Mouse (Mus musculus): ENCODE data around the gene Hspa1l. TPM values are rescaled to one million over a fixed set of nuclear protein-coding genes. Genes with fewer than 3 reads are reported as not detected.
"Not testable (repeated sequence)": the region's sequence is repeated elsewhere in the genome, so short reads cannot be mapped to it uniquely, and the experiment has no call there.

Gene Hspa1l
- polyA plus RNA-seq, 1 experiment from 2014 or later = 0.46 TPM

GRCm38 (mm10) chr17:34953258-34953657 lies 19.2 kb upstream of the Hspa1l start:
- Histone ChIP-seq H3K4me3 (peak overlapping the region; percentile 88; the same call in 1 of the 2 replicates), H3K27ac (no peak overlapping the region), H3K27me3 (peaks cover 19% of the 10 kb centered on the region), H3K4me1 (peaks cover 15% of the 10 kb centered on the region), H3K36me3 (peaks cover 20% of the 10 kb centered on the region), H3K9ac (no peak overlapping the region), H3K9me3 (no peaks in the 10 kb centered on the region), H3K4me2 (peak overlapping the region; percentile 66; the same call in 1 of the 2 replicates)
- 89% methylated on average over 3 of the region's 3 CpGs for WGBS
- ATAC-seq (ENCODE audit: insufficient number of reproducible peaks, low FRiP score, low TSS enrichment, low read depth) = no peak

GRCm38 (mm10) chr17:34953904-34954303 lies 18.6 kb upstream of the Hspa1l start:
- peaks cover 15% of the 10 kb centered on the region for H3K4me1 ChIP-seq
- no peak overlapping the region for H3K4me2 ChIP-seq
- ATAC-seq (ENCODE audit: insufficient number of reproducible peaks, low FRiP score, low TSS enrichment, low read depth) = no peak
- H3K9me3 ChIP-seq = no peaks in the 10 kb centered on the region
- H3K36me3 ChIP-seq = peaks cover 20% of the 10 kb centered on the region
- peaks cover 19% of the 10 kb centered on the region for H3K27me3 ChIP-seq
- H3K27ac ChIP-seq = no peak overlapping the region
- WGBS = 79% methylated on average over 4 of the region's 4 CpGs
- no peak overlapping the region for H3K4me3 ChIP-seq
- H3K9ac ChIP-seq = no peak overlapping the region

GRCm38 (mm10) chr17:34954831-34955230 lies 17.7 kb upstream of the Hspa1l start:
- Histone ChIP-seq H3K9ac (no peak overlapping the region), H3K4me2 (no peak overlapping the region), H3K27ac (no peak overlapping the region), H3K4me1 (peaks cover 15% of the 10 kb centered on the region), H3K36me3 (peaks cover 14% of the 10 kb centered on the region), H3K9me3 (no peaks in the 10 kb centered on the region), H3K4me3 (no peak overlapping the region), H3K27me3 (peaks cover 19% of the 10 kb centered on the region)
- 66% methylated on average over 4 of the region's 4 CpGs for whole genome bisulfite sequencing
- no peak for ATAC-seq (ENCODE audit: insufficient number of reproducible peaks, low FRiP score, low TSS enrichment, low read depth)

- WGBS = 78% methylated on average over 3 of the region's 3 CpGs
- Histone ChIP-seq H3K9ac (no peak overlapping the region), H3K9me3 (no peaks in the 10 kb centered on the region), H3K4me3 (no peak overlapping the region), H3K36me3 (peaks cover 4% of the 10 kb centered on the region; the same call in 1 of the 2 replicates), H3K4me1 (peaks cover 11% of the 10 kb centered on the region), H3K4me2 (no peak overlapping the region; the same call in 1 of the 2 replicates), H3K27me3 (peaks cover 19% of the 10 kb centered on the region), H3K27ac (no peak overlapping the region)
- no peak for ATAC-seq (ENCODE audit: insufficient number of reproducible peaks, low FRiP score, low TSS enrichment, low read depth)
Measured at GRCm38 (mm10) chr17:34955884-34956283, 16.6 kb upstream of the Hspa1l start.

GRCm38 (mm10) chr17:34956340-34956739 lies 16.2 kb upstream of the Hspa1l start:
- Histone ChIP-seq H3K4me3 (no peak overlapping the region), H3K27me3 (peaks cover 19% of the 10 kb centered on the region), H3K9ac (no peak overlapping the region), H3K9me3 (no peaks in the 10 kb centered on the region), H3K4me1 (peaks cover 7% of the 10 kb centered on the region), H3K36me3 (no peaks in the 10 kb centered on the region), H3K27ac (no peak overlapping the region), H3K4me2 (no peak overlapping the region; the same call in 1 of the 2 replicates)
- no peak for ATAC-seq (ENCODE audit: insufficient number of reproducible peaks, low FRiP score, low TSS enrichment, low read depth)
- WGBS = 37% methylated on average over 1 of the region's 1 CpGs

- H3K36me3 ChIP-seq; ATAC-seq (ENCODE audit: insufficient number of reproducible peaks, low FRiP score, low TSS enrichment, low read depth); H3K9ac ChIP-seq; H3K4me1 ChIP-seq; H3K4me2 ChIP-seq; H3K9me3 ChIP-seq; H3K4me3 ChIP-seq; H3K27ac ChIP-seq: not testable (repeated sequence)
- 24% methylated on average over 34 of the region's 40 CpGs for WGBS
- peaks cover 19% of the 10 kb centered on the region for H3K27me3 ChIP-seq
Measured at GRCm38 (mm10) chr17:34957291-34957690, 15.2 kb upstream of the Hspa1l start.

GRCm38 (mm10) chr17:34957966-34958365 lies 14.5 kb upstream of the Hspa1l start:
- not testable (repeated sequence) for H3K36me3 ChIP-seq

GRCm38 (mm10) chr17:34958734-34959129 lies 13.8 kb upstream of the Hspa1l start:
- Histone ChIP-seq H3K4me2 (peak overlapping the region; percentile 57), H3K27me3 (peaks cover 19% of the 10 kb centered on the region), H3K4me3 (peak overlapping the region; percentile 53)
- 0% methylated on average over 21 of the region's 47 CpGs for WGBS
- H3K9me3 ChIP-seq; H3K36me3 ChIP-seq; H3K4me1 ChIP-seq; H3K9ac ChIP-seq; H3K27ac ChIP-seq; ATAC-seq (ENCODE audit: insufficient number of reproducible peaks, low FRiP score, low TSS enrichment, low read depth): not testable (repeated sequence)

More at GRCm38 (mm10) chr17:34957966-34958365, 14.5 kb upstream of the Hspa1l start:
- not testable (repeated sequence) for H3K27ac ChIP-seq; H3K9ac ChIP-seq; ATAC-seq (ENCODE audit: insufficient number of reproducible peaks, low FRiP score, low TSS enrichment, low read depth); H3K4me2 ChIP-seq; H3K9me3 ChIP-seq; H3K4me1 ChIP-seq; H3K4me3 ChIP-seq
- peaks cover 19% of the 10 kb centered on the region for H3K27me3 ChIP-seq
- 37% methylated on average over 24 of the region's 40 CpGs for WGBS

GRCm38 (mm10) chr17:34959130-34959778 lies 13.2 kb upstream of the Hspa1l start, which contains the start of gene Hspa1b:
Gene Hspa1b (minus strand): TSS chr17:34959238.
- WGBS = under 1% methylated on average over 32 of the region's 32 CpGs
- H3K27me3 ChIP-seq = peaks cover 19% of the 10 kb centered on the region
- not testable (repeated sequence) for H3K9me3 ChIP-seq

GRCm38 (mm10) chr17:34959881-34960515 lies 12.5 kb upstream of the Hspa1l start:
- Histone ChIP-seq H3K4me1 (peaks cover 10% of the 10 kb centered on the region), H3K4me3 (peak overlapping the region; percentile 53), H3K27ac (peak overlapping the region; percentile 97), H3K9me3 (no peaks in the 10 kb centered on the region), H3K27me3 (peaks cover 13% of the 10 kb centered on the region), H3K4me2 (peak overlapping the region; percentile 57), H3K36me3 (no peaks in the 10 kb centered on the region), H3K9ac (peak overlapping the region; percentile 35; the same call in 1 of the 2 replicates)
- WGBS = 12% methylated on average over 12 of the region's 12 CpGs
- ATAC-seq (ENCODE audit: insufficient number of reproducible peaks, low FRiP score, low TSS enrichment, low read depth) = no peak

More at GRCm38 (mm10) chr17:34959130-34959778, 13.2 kb upstream of the Hspa1l start, which contains the start of gene Hspa1b:
- Histone ChIP-seq H3K4me2 (peak within 1 kb of the TSS; percentile 57), H3K4me3 (peak within 1 kb of the TSS; percentile 53), H3K27ac (peak within 1 kb of the TSS; percentile 97), H3K9ac (peak within 1 kb of the TSS; percentile 35; the same call in 1 of the 2 replicates)
- H3K36me3 ChIP-seq, H3K4me1 ChIP-seq: not testable (repeated sequence)
- ATAC-seq (ENCODE audit: insufficient number of reproducible peaks, low FRiP score, low TSS enrichment, low read depth) = peak; percentile 93

GRCm38 (mm10) chr17:34960702-34961493 lies 11.6 kb upstream of the Hspa1l start:
- peak overlapping the region; percentile 97 for H3K27ac ChIP-seq
- H3K9me3 ChIP-seq = no peaks in the 10 kb centered on the region
- no peak for ATAC-seq (ENCODE audit: insufficient number of reproducible peaks, low FRiP score, low TSS enrichment, low read depth)
- H3K27me3 ChIP-seq = peaks cover 6% of the 10 kb centered on the region; the same call in 1 of the 2 replicates
- no peaks in the 10 kb centered on the region for H3K36me3 ChIP-seq
- H3K4me2 ChIP-seq = no peak overlapping the region
- no peak overlapping the region for H3K4me3 ChIP-seq
- H3K9ac ChIP-seq = no peak overlapping the region
- H3K4me1 ChIP-seq = peaks cover 15% of the 10 kb centered on the region

Data from limb, embryonic 15.5 days (tissue).